Mouse (Mus musculus): Measurements from ENCODE around the gene Gm26992. TPM values are rescaled to one million over a fixed set of nuclear protein-coding genes. Genes with fewer than 3 reads are reported as not detected.
"Not testable (repeated sequence)": the region's sequence is repeated elsewhere in the genome, so short reads cannot be mapped to it uniquely, and the experiment has no call there.

Gm26992 gene
- polyA plus RNA-seq, 1 experiment from 2014 or later = not detected

- Histone ChIP-seq H3K4me2 (ENCODE audit: low read depth, low read length) (no peak overlapping the region), H3K36me3 (replicated peaks; ENCODE audit: insufficient read depth, low read length) (no peaks in the 10 kb centered on the region), H3K4me1 (ENCODE audit: insufficient read depth) (no peaks in the 10 kb centered on the region), H3K4me3 (ENCODE audit: low read depth, low read length) (no peak overlapping the region), H3K9me3 (ENCODE audit: low read length) (no peaks in the 10 kb centered on the region), H3K9ac (replicated peaks) (no peak overlapping the region), H3K27me3 (ENCODE audit: insufficient read depth, low read length) (peaks cover 15% of the 10 kb centered on the region; the same call in 1 of the 2 replicates), H3K27ac (ENCODE audit: low read depth) (no peak overlapping the region)
- DNase-seq (no peak), ATAC-seq (no peak)
- TF ChIP-seq EP300 (IDR thresholded peaks at IDR 0.05; ENCODE audit: low read depth) (no peak), CTCF (IDR thresholded peaks at IDR 0.05; ENCODE audit: low read depth) (no peak)
- 71% methylated on average over 7 of the region's 7 CpGs for WGBS (ENCODE audit: insufficient replicate concordance)
Measured at GRCm38 (mm10) chrX:103427677-103428076, 5.9 kb downstream of the Gm26992 start.

GRCm38 (mm10) chrX:103432293-103432692, 10.5 kb downstream of the Gm26992 start:
- 66% methylated on average over 7 of the region's 7 CpGs for WGBS (ENCODE audit: insufficient replicate concordance)
- Histone ChIP-seq H3K27me3 (ENCODE audit: insufficient read depth, low read length) (peaks cover 15% of the 10 kb centered on the region; the same call in 1 of the 2 replicates), H3K27ac (ENCODE audit: low read depth) (no peak overlapping the region), H3K36me3 (replicated peaks; ENCODE audit: insufficient read depth, low read length) (no peaks in the 10 kb centered on the region), H3K9me3 (ENCODE audit: low read length) (no peaks in the 10 kb centered on the region), H3K4me1 (ENCODE audit: insufficient read depth) (no peaks in the 10 kb centered on the region), H3K4me2 (ENCODE audit: low read depth, low read length) (no peak overlapping the region), H3K4me3 (ENCODE audit: low read depth, low read length) (no peak overlapping the region), H3K9ac (replicated peaks) (no peak overlapping the region)
- DNase-seq (no peak), ATAC-seq (no peak)
- TF ChIP-seq EP300 (IDR thresholded peaks at IDR 0.05; ENCODE audit: low read depth) (no peak), CTCF (IDR thresholded peaks at IDR 0.05; ENCODE audit: low read depth) (no peak)

- Histone ChIP-seq H3K4me3 (ENCODE audit: low read depth, low read length) (no peak overlapping the region), H3K27me3 (ENCODE audit: insufficient read depth, low read length) (peaks cover 12% of the 10 kb centered on the region; the same call in 1 of the 2 replicates), H3K9me3 (ENCODE audit: low read length) (no peaks in the 10 kb centered on the region), H3K36me3 (replicated peaks; ENCODE audit: insufficient read depth, low read length) (no peaks in the 10 kb centered on the region), H3K4me1 (ENCODE audit: insufficient read depth) (no peaks in the 10 kb centered on the region), H3K4me2 (ENCODE audit: low read depth, low read length) (no peak overlapping the region), H3K9ac (replicated peaks) (no peak overlapping the region), H3K27ac (ENCODE audit: low read depth) (no peak overlapping the region)
- TF ChIP-seq CTCF (IDR thresholded peaks at IDR 0.05; ENCODE audit: low read depth) (no peak), EP300 (IDR thresholded peaks at IDR 0.05; ENCODE audit: low read depth) (no peak)
- DNase-seq = no peak
- no peak for ATAC-seq
- 17% methylated on average over 9 of the region's 9 CpGs for WGBS (ENCODE audit: insufficient replicate concordance)
Measured at GRCm38 (mm10) chrX:103438023-103438422, 16.2 kb downstream of the Gm26992 start.

- ATAC-seq (no peak), DNase-seq (no peak)
- Histone ChIP-seq H3K27me3 (ENCODE audit: insufficient read depth, low read length) (peaks cover 12% of the 10 kb centered on the region; the same call in 1 of the 2 replicates), H3K9ac (replicated peaks) (no peak overlapping the region), H3K27ac (ENCODE audit: low read depth) (no peak overlapping the region), H3K4me3 (ENCODE audit: low read depth, low read length) (no peak overlapping the region), H3K4me1 (ENCODE audit: insufficient read depth) (no peaks in the 10 kb centered on the region), H3K9me3 (ENCODE audit: low read length) (no peaks in the 10 kb centered on the region), H3K4me2 (ENCODE audit: low read depth, low read length) (no peak overlapping the region), H3K36me3 (replicated peaks; ENCODE audit: insufficient read depth, low read length) (no peaks in the 10 kb centered on the region)
- TF ChIP-seq EP300 (IDR thresholded peaks at IDR 0.05; ENCODE audit: low read depth) = no peak
- TF ChIP-seq CTCF (IDR thresholded peaks at IDR 0.05; ENCODE audit: low read depth) = peak; percentile 74
- 7% methylated on average over 1 of the region's 1 CpGs for WGBS (ENCODE audit: insufficient replicate concordance)
Measured at GRCm38 (mm10) chrX:103440803-103441202, 19.0 kb downstream of the Gm26992 start.

- Histone ChIP-seq H3K9ac (replicated peaks) (no peak overlapping the region), H3K27me3 (ENCODE audit: insufficient read depth, low read length) (peaks cover 20% of the 10 kb centered on the region), H3K4me3 (ENCODE audit: low read depth, low read length) (no peak overlapping the region), H3K4me1 (ENCODE audit: insufficient read depth) (peaks cover 3% of the 10 kb centered on the region; the same call in 1 of the 2 replicates), H3K4me2 (ENCODE audit: low read depth, low read length) (no peak overlapping the region), H3K9me3 (ENCODE audit: low read length) (no peaks in the 10 kb centered on the region), H3K36me3 (replicated peaks; ENCODE audit: insufficient read depth, low read length) (no peaks in the 10 kb centered on the region), H3K27ac (ENCODE audit: low read depth) (no peak overlapping the region)
- DNase-seq = no peak
- no peak for ATAC-seq
- no peak for TF ChIP-seq EP300 (IDR thresholded peaks at IDR 0.05; ENCODE audit: low read depth)
- peak; percentile 73 for TF ChIP-seq CTCF (IDR thresholded peaks at IDR 0.05; ENCODE audit: low read depth)
- 29% methylated on average over 7 of the region's 7 CpGs for WGBS (ENCODE audit: insufficient replicate concordance)
Measured at GRCm38 (mm10) chrX:103443755-103444154, 21.9 kb downstream of the Gm26992 start.

GRCm38 (mm10) chrX:103447539-103448169, 25.8 kb downstream of the Gm26992 start:
- H3K9me3 ChIP-seq (ENCODE audit: low read length) = no peaks in the 10 kb centered on the region
- H3K9ac ChIP-seq (replicated peaks) = no peak overlapping the region
- DNase-seq = peak; percentile 13
- peak overlapping the region; percentile 64 for H3K4me2 ChIP-seq (ENCODE audit: low read depth, low read length)
- WGBS (ENCODE audit: insufficient replicate concordance) = 13% methylated on average over 34 of the region's 34 CpGs
- H3K27me3 ChIP-seq (ENCODE audit: insufficient read depth, low read length) = peaks cover 22% of the 10 kb centered on the region
- H3K36me3 ChIP-seq (replicated peaks; ENCODE audit: insufficient read depth, low read length) = no peaks in the 10 kb centered on the region
- ATAC-seq = peak; percentile 27; the same call in 1 of the 2 replicates
- H3K4me1 ChIP-seq (ENCODE audit: insufficient read depth) = peaks cover 3% of the 10 kb centered on the region; the same call in 1 of the 2 replicates
- H3K27ac ChIP-seq (ENCODE audit: low read depth) = no peak overlapping the region
- H3K4me3 ChIP-seq (ENCODE audit: low read depth, low read length) = peak overlapping the region; percentile 29
- no peak for TF ChIP-seq CTCF (IDR thresholded peaks at IDR 0.05; ENCODE audit: low read depth)

GRCm38 (mm10) chrX:103448429-103448828, 26.6 kb downstream of the Gm26992 start:
- Histone ChIP-seq H3K4me2 (ENCODE audit: low read depth, low read length) (peak overlapping the region; percentile 64; the same call in 1 of the 2 replicates), H3K27me3 (ENCODE audit: insufficient read depth, low read length) (peaks cover 22% of the 10 kb centered on the region)
- H3K36me3 ChIP-seq (replicated peaks; ENCODE audit: insufficient read depth, low read length); H3K4me1 ChIP-seq (ENCODE audit: insufficient read depth); H3K27ac ChIP-seq (ENCODE audit: low read depth); H3K4me3 ChIP-seq (ENCODE audit: low read depth, low read length); DNase-seq; ATAC-seq; H3K9me3 ChIP-seq (ENCODE audit: low read length); H3K9ac ChIP-seq (replicated peaks): not testable (repeated sequence)
- 51% methylated on average over 11 of the region's 13 CpGs for WGBS (ENCODE audit: insufficient replicate concordance)

GRCm38 (mm10) chrX:103448943-103449722, 27.3 kb downstream of the Gm26992 start:
- H3K9ac ChIP-seq (replicated peaks); H3K36me3 ChIP-seq (replicated peaks; ENCODE audit: insufficient read depth, low read length); H3K4me2 ChIP-seq (ENCODE audit: low read depth, low read length); H3K4me3 ChIP-seq (ENCODE audit: low read depth, low read length); H3K4me1 ChIP-seq (ENCODE audit: insufficient read depth); ATAC-seq; DNase-seq; H3K27ac ChIP-seq (ENCODE audit: low read depth); H3K9me3 ChIP-seq (ENCODE audit: low read length): not testable (repeated sequence)
- WGBS (ENCODE audit: insufficient replicate concordance) = 67% methylated on average over 18 of the region's 27 CpGs
- peaks cover 22% of the 10 kb centered on the region for H3K27me3 ChIP-seq (ENCODE audit: insufficient read depth, low read length)
